Mouse (Mus musculus) neural tube, embryonic 12.5 days (tissue): ENCODE data around the gene Haus3. TPM values are rescaled to one million over a fixed set of nuclear protein-coding genes. Genes with fewer than 3 reads are reported as not detected.

ENCODE experiments used
- ATAC-seq: fragments of 200-750 bp; cut with Nextera tagmentation; 2 replicates; pipeline ENCODE4 v1.8.0; 2017; ENCODE audit warnings: low read depth, mild to moderate bottlenecking, moderate TSS enrichment, moderate library complexity; ENCODE audit not compliant: low FRiP score
- H3K27ac ChIP-seq: fragments of 300-500 bp; sonication (generic); 2 replicates; pipeline ENCODE4 v1.5.1; 2016
- H3K27me3 ChIP-seq: fragments of 300-500 bp; sonication (generic); replicated peaks from 2 replicates; pipeline ENCODE4 v1.6.1; 2016; ENCODE audit warnings: mild to moderate bottlenecking
- H3K36me3 ChIP-seq: fragments of 300-500 bp; sonication (generic); 2 replicates; pipeline ENCODE4 v1.6.1; 2016; ENCODE audit warnings: mild to moderate bottlenecking
- H3K4me1 ChIP-seq: fragments of 300-500 bp; sonication (generic); 2 replicates; pipeline ENCODE4 v1.6.1; 2016
- H3K4me2 ChIP-seq: fragments of 300-500 bp; sonication (generic); replicated peaks from 2 replicates; pipeline ENCODE4 v1.6.1; 2016; ENCODE audit warnings: mild to moderate bottlenecking
- H3K4me3 ChIP-seq: fragments of 300-500 bp; sonication (generic); 2 replicates; pipeline ENCODE4 v1.5.1; 2016
- H3K9ac ChIP-seq: fragments of 300-500 bp; sonication (generic); 2 replicates; pipeline ENCODE4 v1.6.1; 2016; ENCODE audit warnings: mild to moderate bottlenecking
- H3K9me3 ChIP-seq: fragments of 300-500 bp; sonication (generic); 2 replicates; pipeline ENCODE4 v1.6.1; 2016; ENCODE audit warnings: mild to moderate bottlenecking
- WGBS: fragments of 180-500 bp; shearing (Covaris S2); methylation state at CpG from one replicate; pipeline ENCODE4 v1.1.7; 2016; 5-methylcytosine and 5-hydroxymethylcytosine counted together
- polyA plus RNA-seq: library from polyadenylated mRNA; unstranded; fragments of >200 nt; fragmentation: Nextera tagmentation; extraction: Ambion mirVana; gene quantifications from 2 replicates; pipeline ENCODE4 v1.2.1, GENCODE M21; 2016

Gene Haus3
- polyA plus RNA-seq, 1 experiment from 2014 or later, result 31.6 TPM

DNA sequence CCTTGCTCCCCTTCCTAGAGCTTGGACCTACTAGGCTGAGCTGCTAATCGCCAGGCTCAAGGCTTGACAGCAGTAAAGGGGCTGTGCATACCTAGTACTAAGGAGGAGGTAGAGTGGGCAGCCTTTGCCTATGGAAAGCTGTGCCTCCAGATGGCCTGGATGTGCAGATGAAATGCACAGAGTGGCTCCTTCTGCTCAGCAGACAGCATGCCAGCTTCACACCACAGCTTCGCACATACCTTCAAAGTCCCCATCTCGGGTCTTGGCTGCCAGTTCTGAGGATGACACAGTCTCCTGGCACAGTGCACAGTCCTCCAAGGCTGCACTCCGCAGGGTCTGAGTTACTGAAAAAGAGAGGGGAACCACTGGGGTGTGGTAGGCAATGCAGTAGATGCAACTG, 27.9 kb upstream of the Haus3 start:
- no peak overlapping the region for H3K4me3 ChIP-seq
- no peaks in the 10 kb centered on the region; the same call in 1 of the 2 replicates for H3K36me3 ChIP-seq
- ATAC-seq, result no peak
- no peak overlapping the region for H3K4me2 ChIP-seq
- no peak overlapping the region for H3K27ac ChIP-seq
- 81% methylated on average over 4 of the region's 4 CpGs for WGBS
- no peak overlapping the region for H3K9ac ChIP-seq
- no peaks in the 10 kb centered on the region for H3K4me1 ChIP-seq
- no peaks in the 10 kb centered on the region for H3K9me3 ChIP-seq
- H3K27me3 ChIP-seq, result no peaks in the 10 kb centered on the region

- Histone ChIP-seq H3K4me2 (no peak overlapping the region), H3K9ac (no peak overlapping the region), H3K27me3 (no peaks in the 10 kb centered on the region), H3K27ac (no peak overlapping the region), H3K4me3 (no peak overlapping the region), H3K36me3 (no peaks in the 10 kb centered on the region; the same call in 1 of the 2 replicates), H3K4me1 (no peaks in the 10 kb centered on the region), H3K9me3 (no peaks in the 10 kb centered on the region)
- no peak for ATAC-seq
- WGBS, result 85% methylated on average over 7 of the region's 7 CpGs
These were observed 27.1 kb upstream of the Haus3 start for GRCm38 (mm10) chr5:34196423-34196822.

- 92% methylated on average over 12 of the region's 12 CpGs for WGBS
These were observed 26.5 kb upstream of the Haus3 start for GRCm38 (mm10) chr5:34195786-34196185.

GRCm38 (mm10) chr5:34194975-34195662, 25.8 kb upstream of the Haus3 start:
- Histone ChIP-seq H3K4me3 (no peak overlapping the region), H3K27ac (no peak overlapping the region), H3K4me1 (no peaks in the 10 kb centered on the region), H3K9ac (no peak overlapping the region), H3K27me3 (no peaks in the 10 kb centered on the region), H3K9me3 (no peaks in the 10 kb centered on the region), H3K4me2 (no peak overlapping the region), H3K36me3 (no peaks in the 10 kb centered on the region; the same call in 1 of the 2 replicates)
- 84% methylated on average over 6 of the region's 6 CpGs for WGBS
- no peak for ATAC-seq

More at GRCm38 (mm10) chr5:34195786-34196185, 26.5 kb upstream of the Haus3 start:
- Histone ChIP-seq H3K9ac (no peak overlapping the region), H3K27ac (no peak overlapping the region), H3K4me3 (no peak overlapping the region), H3K4me2 (no peak overlapping the region), H3K36me3 (no peaks in the 10 kb centered on the region; the same call in 1 of the 2 replicates), H3K4me1 (no peaks in the 10 kb centered on the region), H3K9me3 (no peaks in the 10 kb centered on the region), H3K27me3 (no peaks in the 10 kb centered on the region)
- no peak for ATAC-seq

DNA sequence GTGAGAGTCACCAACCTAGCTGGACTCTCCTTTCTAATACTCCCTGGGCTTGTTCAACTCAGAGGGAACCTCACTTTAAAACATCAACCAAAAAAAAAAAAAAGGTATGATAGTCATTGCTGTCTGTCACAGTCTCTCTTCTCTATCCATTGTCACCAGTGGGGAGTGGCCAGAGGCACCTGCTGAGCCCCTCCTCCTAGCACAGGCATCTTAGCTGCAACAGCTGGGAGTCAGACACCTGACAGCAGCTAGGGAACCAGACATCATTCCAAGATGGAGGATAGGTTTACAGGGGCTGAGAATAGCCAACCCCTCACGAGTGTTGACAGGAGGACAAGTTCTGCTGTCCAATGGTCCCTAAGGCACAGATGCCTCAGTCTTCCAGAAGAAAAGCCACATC, 25.1 kb upstream of the Haus3 start:
- H3K27me3 ChIP-seq, result no peaks in the 10 kb centered on the region
- no peaks in the 10 kb centered on the region; the same call in 1 of the 2 replicates for H3K36me3 ChIP-seq
- no peak for ATAC-seq
- no peaks in the 10 kb centered on the region for H3K4me1 ChIP-seq
- no peaks in the 10 kb centered on the region for H3K9me3 ChIP-seq
- H3K4me3 ChIP-seq, result no peak overlapping the region
- H3K9ac ChIP-seq, result no peak overlapping the region
- 67% methylated on average over 1 of the region's 1 CpGs for WGBS
- H3K27ac ChIP-seq, result no peak overlapping the region
- no peak overlapping the region for H3K4me2 ChIP-seq

DNA sequence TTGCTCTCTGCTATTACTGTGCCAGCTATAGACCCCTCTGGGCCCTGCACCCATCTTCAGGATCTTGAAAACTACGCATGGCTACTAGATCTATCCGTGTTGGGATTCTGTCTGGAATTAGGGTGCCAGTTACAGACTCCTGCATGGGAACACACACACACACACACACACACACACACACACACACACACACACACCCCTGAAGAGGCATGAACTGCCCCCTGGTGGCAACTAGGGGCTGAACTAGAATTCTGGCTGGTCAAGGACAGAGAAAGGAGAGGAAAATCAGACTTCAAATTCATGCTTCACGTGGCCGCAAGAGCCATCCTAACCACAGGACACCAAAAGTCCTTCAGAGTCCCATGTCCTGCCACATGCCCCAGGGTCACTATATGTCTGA, 22.5 kb upstream of the Haus3 start:
- Histone ChIP-seq H3K27ac (no peak overlapping the region), H3K4me2 (no peak overlapping the region), H3K4me1 (0 out of 2 replicates have a peak, but pooled peaks cover 6% of the 10 kb centered on the region), H3K9ac (no peak overlapping the region), H3K36me3 (no peaks in the 10 kb centered on the region), H3K4me3 (no peak overlapping the region), H3K9me3 (no peaks in the 10 kb centered on the region), H3K27me3 (no peaks in the 10 kb centered on the region)
- ATAC-seq, result no peak
- WGBS, result 72% methylated on average over 4 of the region's 4 CpGs

- Histone ChIP-seq H3K4me1 (peaks cover 14% of the 10 kb centered on the region), H3K9ac (no peak overlapping the region), H3K36me3 (no peaks in the 10 kb centered on the region), H3K4me3 (no peak overlapping the region), H3K27me3 (no peaks in the 10 kb centered on the region), H3K4me2 (no peak overlapping the region), H3K27ac (no peak overlapping the region), H3K9me3 (no peaks in the 10 kb centered on the region)
- 47% methylated on average over 4 of the region's 4 CpGs for WGBS
- no peak for ATAC-seq
These were observed 21.7 kb upstream of the Haus3 start for GRCm38 (mm10) chr5:34191021-34191420.

GRCm38 (mm10) chr5:34189521-34189920, 20.2 kb upstream of the Haus3 start:
- H3K36me3 ChIP-seq, result no peaks in the 10 kb centered on the region
- no peaks in the 10 kb centered on the region for H3K9me3 ChIP-seq
- no peak overlapping the region for H3K27ac ChIP-seq
- no peak for ATAC-seq
- H3K27me3 ChIP-seq, result no peaks in the 10 kb centered on the region
- H3K4me2 ChIP-seq, result no peak overlapping the region
- H3K9ac ChIP-seq, result no peak overlapping the region
- 35% methylated on average over 1 of the region's 1 CpGs for WGBS
- no peak overlapping the region for H3K4me3 ChIP-seq
- H3K4me1 ChIP-seq, result peaks cover 29% of the 10 kb centered on the region

DNA sequence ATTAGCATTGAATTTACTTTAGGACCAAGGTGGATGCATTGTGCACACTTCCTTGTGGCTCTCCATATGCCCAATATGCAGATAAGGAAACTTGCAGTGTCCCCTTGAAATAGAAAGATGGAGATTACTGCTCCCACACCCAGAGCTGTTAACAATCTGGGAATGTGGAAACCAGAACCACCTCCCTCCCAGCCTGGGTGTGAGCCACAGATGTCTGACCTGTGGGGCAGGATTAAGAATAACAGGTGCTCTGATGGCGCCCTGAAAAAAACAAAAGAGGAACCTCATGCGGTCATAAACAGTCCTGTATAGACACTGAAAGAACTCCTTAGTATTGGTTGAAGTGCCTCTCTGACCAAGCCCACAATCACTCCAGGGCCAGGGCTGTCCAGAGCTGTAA, 19.5 kb upstream of the Haus3 start:
- WGBS, result 70% methylated on average over 2 of the region's 2 CpGs
- Histone ChIP-seq H3K9ac (no peak overlapping the region), H3K4me3 (no peak overlapping the region), H3K4me2 (peak overlapping the region; percentile 87), H3K27ac (no peak overlapping the region), H3K9me3 (no peaks in the 10 kb centered on the region), H3K36me3 (no peaks in the 10 kb centered on the region), H3K4me1 (peaks cover 31% of the 10 kb centered on the region), H3K27me3 (no peaks in the 10 kb centered on the region)
- no peak for ATAC-seq

DNA sequence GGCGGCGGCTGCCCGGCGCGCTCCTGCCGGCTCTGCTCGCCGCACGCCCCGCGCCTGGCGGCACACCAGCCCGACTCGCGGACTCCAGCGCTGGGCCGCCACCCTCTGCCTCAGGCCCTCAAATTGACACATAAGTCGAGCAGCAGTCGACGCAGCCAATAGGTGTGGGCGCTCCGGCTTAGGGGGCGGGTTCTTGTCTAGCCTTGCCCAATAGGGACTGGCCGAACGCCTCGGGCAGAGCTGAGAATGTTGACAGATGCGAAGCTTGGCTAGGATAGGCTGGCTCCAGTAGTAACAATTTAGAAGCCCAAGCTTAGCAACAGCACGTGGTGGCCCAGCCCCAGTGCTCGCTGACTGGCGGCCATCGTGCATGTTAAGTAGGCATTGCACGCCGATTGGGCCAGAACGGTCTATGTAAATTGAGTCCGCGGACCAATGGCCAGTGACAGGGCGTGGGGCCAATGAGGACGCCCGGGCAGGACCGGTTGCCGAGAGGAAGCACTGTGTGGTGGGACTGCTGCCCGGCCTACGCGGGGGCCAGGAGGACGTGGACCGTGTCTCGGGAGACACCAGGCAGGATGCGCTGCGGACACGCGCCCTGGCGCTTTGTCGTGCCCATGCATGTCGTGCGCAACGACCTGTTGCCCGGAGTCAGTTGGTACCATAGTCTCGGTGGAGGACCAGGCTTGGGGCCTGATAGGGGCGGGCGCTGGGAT, 18.4 kb upstream of the Haus3 start, which contains the start of gene Mxd4:
TSS of gene Mxd4 (minus strand) at position 120 of the 716 bp plus-strand sequence.
- H3K27ac ChIP-seq, result peak within 1 kb of the TSS; percentile 82
- peaks cover 4% of the 10 kb centered on the region; the same call in 1 of the 2 replicates for H3K36me3 ChIP-seq
- ATAC-seq, result peak; percentile 99
- peaks cover 35% of the 10 kb centered on the region for H3K4me1 ChIP-seq
- peak within 1 kb of the TSS; percentile 87 for H3K4me2 ChIP-seq
- under 1% methylated on average over 60 of the region's 60 CpGs for WGBS
- H3K9me3 ChIP-seq, result no peaks in the 10 kb centered on the region
- H3K9ac ChIP-seq, result peak within 1 kb of the TSS; percentile 82
- no peaks in the 10 kb centered on the region for H3K27me3 ChIP-seq
- peak within 1 kb of the TSS; percentile 94 for H3K4me3 ChIP-seq

- peak; percentile 41 for ATAC-seq
- WGBS, result under 1% methylated on average over 45 of the region's 46 CpGs
- peak overlapping the region; percentile 94 for H3K4me3 ChIP-seq
- no peaks in the 10 kb centered on the region for H3K9me3 ChIP-seq
- H3K27me3 ChIP-seq, result no peaks in the 10 kb centered on the region
- peaks cover 35% of the 10 kb centered on the region for H3K4me1 ChIP-seq
- H3K36me3 ChIP-seq, result peaks cover 11% of the 10 kb centered on the region
- peak overlapping the region; percentile 82 for H3K9ac ChIP-seq
- peak overlapping the region; percentile 87 for H3K4me2 ChIP-seq
- H3K27ac ChIP-seq, result peak overlapping the region; percentile 82
These were observed 17.6 kb upstream of the Haus3 start for GRCm38 (mm10) chr5:34186961-34187391.

- no peak overlapping the region for H3K27ac ChIP-seq
- no peaks in the 10 kb centered on the region for H3K27me3 ChIP-seq
- peak overlapping the region; percentile 82 for H3K9ac ChIP-seq
- ATAC-seq, result no peak
- peaks cover 14% of the 10 kb centered on the region for H3K36me3 ChIP-seq
- no peaks in the 10 kb centered on the region for H3K9me3 ChIP-seq
- H3K4me2 ChIP-seq, result peak overlapping the region; percentile 87
- peak overlapping the region; percentile 94 for H3K4me3 ChIP-seq
- H3K4me1 ChIP-seq, result peaks cover 35% of the 10 kb centered on the region
- 74% methylated on average over 2 of the region's 2 CpGs for WGBS
These were observed 17.1 kb upstream of the Haus3 start for GRCm38 (mm10) chr5:34186391-34186790.
